Mouse (Mus musculus): Measurements from ENCODE around the gene Itsn1.

Itsn1 gene

DNA sequence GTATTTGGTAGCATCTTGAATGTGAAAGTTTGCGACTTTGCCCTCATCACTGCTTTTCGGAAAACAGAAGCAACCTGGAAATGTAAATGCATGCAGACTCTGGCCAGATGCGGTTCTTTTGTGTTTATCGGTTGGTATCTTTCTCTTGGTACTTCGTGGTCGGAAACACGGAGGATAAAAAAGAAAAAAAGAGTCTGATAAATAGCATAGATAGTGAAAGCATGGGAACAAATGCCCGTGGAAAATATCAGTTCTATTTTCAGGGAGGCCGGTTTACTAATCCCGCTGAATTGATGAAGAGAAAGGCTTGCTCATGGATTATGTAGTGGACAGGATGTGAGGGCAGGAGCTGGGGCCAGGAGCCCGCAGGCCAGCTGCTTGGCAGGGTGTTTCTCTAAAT lies 1.4 kb downstream of the Itsn1 start:
- no peak for DNase-seq (ENCODE audit: low read depth, low spot score)

DNA sequence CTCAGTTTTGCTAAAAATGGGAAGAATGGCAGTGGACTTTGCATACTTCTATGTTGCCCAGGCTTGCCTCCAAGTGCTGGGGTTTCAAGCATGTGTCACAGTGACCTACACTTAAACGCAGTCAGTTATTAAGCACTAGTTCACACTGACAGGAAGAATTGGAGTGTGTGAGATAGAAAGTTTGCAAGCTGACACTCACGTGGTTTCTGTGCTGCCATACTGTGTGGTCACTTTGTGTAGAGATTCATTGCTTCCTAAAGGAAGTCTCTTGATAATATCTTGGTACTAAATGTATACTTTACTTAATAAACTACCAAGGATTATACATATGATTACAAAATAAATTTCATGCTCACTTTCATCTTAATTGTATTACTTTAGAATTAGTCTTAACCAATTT lies 3.7 kb downstream of the Itsn1 start:
- no peak for DNase-seq (ENCODE audit: low read depth, low spot score)

DNA sequence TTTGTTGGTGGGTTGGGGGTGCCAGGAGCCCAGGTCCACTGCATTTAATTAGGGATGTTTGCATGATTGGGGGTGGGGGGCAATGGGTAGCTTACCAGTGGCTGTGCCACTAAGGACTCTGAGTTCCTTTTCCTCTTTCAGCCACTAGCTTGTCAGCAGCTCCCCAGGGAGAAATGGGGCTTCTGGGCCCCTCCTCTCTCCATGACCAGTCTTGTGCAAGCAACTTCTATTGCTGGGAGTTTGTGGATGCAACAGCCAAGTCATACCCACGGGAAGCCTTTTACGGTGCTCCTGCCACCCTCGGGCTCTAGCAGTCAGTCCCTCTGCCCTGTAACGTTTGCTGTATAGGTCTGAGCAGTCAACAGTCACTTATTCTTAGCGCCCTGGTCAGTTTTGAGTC lies 5.7 kb downstream of the Itsn1 start:
- no peak for DNase-seq (ENCODE audit: low read depth, low spot score)

DNA sequence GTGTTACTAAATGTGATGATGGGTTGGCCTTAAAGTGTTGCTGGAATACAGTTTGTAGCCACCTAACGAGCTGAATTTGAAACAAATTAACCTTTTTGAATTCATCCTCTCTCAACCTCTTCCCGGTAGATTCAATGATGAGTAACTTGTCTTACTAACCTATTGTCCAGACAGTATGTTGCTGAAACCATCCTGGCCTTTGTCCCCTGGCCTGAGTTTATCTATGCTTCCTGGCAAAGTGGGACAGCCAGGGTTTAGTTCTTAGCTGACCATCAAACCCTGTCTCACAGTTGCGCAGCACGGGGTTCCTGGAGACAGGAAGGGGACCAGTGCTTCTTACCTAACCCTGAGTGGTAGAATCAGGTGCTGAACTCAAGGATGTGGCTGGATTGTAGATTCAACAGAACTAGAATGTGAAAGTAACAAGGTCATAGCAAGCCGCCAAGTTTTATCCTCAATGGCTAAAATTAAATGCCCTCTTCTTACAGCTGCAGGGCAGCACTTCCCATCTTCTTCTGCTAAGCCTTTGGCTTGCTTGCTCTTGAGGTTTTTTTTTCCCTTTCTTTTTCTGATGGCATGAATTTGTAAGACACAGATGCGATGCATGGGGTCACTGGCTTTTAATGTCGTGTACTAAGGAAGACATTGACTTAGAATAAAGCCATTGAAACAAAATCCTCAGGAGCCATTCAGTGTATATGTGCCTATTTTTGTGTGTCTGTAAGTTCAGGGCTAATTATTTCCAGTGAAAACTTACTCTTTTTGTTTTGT lies 7.2 kb downstream of the Itsn1 start:
- DNase-seq (ENCODE audit: low read depth, low spot score): no peak

DNA sequence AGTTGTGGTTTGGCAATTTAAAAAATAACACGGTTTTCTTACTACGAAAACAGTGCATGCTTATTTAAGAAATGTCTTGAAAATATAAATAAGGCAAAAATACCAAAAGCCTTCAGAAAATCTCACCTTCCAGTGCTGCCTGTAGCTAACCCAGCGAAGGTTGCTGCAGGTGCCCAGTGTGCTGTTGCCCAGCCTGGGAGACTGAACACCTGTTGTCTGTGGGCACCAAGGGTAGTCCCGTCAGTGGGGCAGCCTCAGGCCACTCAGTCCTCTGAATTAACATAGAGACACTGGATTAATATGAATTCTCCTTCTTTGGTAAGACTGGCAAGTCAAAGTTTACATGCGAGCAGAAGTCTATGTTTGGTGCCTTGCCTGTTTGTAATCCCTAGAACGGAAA lies 9.4 kb downstream of the Itsn1 start:
- DNase-seq (ENCODE audit: low read depth, low spot score): no peak

DNA sequence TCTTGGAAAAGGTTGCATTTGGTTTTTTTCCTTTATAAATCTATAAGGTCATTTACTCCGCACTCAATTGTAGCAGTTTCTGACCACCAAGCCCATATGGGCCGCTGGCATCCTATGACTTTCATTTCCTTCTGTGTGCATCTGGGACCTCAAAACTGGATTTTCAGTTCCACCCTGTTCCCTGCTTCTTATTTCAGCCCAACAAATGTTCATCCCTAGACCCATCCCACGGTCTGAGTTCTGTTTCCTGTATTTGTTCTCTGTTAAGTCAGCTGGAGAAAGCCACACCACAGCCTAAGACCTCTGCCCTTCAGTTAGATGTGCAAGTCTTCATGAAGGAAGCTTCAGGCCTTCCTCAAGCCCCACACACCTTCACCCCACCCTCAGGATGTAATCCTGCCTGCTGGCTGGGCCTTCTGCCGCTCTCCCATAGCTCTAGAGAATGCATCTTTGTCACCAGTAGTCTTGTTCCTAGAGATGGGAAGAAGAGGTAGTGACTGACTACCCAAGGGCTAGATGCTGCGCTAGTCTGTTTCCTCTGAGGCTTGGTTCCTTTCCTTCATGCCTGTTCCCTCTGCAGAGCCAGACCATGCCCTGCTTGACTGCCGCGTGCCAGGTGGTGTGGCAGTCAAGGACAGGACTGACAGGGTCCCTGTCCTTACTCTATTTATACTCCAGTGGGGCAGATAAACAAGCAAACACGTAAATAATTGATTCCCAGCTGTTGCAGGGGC lies 11.3 kb downstream of the Itsn1 start:
- no peak for DNase-seq (ENCODE audit: low read depth, low spot score)

DNA sequence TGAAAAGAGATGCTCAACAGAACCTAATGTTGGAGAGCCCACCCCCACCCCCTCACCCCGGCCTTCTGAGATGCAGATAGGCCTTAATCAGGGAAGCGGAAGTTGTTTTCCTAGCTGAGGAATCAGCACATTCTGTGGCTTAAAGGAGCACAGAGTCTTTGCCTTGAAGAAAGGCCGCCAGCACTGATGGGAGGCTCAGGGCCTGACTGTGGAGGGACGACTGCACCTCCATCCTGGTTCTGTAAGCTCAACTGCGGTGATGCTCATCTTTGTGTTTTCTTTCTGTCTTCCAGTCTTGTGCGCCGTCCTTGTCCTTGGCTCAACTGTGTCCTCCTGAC lies 11.8 kb downstream of the Itsn1 start:
- no peak for DNase-seq (ENCODE audit: low read depth, low spot score)

DNA sequence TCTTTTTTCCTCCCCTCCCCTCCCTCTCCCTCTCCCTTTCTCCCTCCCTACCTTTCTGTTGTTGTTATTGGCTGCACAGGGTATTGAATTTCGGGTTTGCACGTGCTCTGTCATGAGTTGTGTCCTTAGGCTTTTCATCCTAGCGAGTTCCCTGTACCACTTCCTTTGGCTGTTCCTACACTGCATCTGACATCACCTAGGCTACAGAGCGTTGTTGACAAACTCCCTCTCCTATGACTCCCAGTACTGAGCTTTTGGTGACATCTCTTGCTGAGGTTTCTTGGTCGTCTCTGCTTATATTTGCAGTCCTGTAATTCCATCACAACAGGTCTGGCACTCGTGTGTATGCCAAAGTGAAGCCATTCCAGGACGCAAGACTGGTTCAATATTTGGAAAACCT lies 14.0 kb downstream of the Itsn1 start:
- no peak for DNase-seq (ENCODE audit: low read depth, low spot score)

DNA sequence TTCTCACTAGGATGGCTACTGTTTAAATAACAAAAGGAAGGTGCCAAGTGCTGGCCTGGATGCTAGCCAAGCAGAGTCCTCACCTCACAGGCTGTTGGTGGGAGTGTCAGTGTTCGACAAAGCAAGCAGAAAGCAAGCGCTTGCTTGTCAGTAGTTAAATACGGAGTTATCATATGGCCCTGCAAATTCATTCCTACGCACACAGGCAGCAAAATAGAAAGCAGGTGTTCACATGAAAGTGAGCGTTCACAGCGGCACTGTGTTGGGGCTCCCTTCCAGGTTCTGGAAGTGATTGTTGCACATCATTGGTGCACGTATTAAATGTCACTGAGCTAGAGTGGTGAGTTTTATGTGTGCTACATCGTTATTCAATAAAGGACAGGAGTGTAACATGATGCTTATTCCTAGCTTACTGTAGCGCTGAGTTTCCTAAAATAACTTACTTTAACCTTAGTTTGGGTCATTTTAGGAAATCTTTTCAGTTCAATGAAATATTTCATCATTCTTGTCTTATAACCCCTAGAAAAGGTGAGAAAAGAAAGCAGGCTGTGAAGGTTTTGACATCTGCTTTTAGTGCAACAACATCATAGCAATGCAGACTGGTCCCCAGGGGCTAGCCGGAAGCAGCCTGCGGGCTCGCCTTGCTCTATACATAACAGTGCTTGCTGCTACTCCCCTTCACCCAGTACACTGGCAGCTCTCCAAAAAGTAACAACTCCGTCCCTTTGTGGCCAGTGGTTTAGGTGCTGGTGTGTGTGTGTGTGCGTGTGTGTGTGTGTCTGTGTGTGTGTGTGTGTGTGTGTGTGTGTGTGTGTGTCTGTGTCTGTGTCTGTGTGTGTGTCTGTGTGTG lies 17.2 kb downstream of the Itsn1 start:
- DNase-seq (ENCODE audit: low read depth, low spot score): peak; percentile 80

DNA sequence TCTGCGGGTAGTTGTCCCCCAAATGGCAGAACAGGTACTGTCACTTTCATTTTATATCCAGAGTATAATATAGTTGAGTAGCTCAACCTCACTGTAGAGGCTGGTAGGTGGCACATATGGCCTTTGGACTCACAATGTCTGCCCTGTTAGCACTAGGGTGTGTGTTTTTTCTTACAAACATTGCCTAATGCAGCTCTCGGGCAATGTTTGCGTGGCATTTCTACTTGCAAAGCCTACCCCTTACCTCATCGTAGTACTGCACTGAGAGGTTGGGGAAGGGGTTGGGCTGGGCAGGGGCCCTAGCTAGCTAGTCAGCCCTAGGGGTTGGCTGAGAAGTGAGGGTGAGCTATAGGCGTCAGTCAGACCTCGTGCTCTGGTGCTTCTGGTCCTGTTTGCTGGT lies 18.5 kb downstream of the Itsn1 start:
- DNase-seq (ENCODE audit: low read depth, low spot score): no peak

DNA sequence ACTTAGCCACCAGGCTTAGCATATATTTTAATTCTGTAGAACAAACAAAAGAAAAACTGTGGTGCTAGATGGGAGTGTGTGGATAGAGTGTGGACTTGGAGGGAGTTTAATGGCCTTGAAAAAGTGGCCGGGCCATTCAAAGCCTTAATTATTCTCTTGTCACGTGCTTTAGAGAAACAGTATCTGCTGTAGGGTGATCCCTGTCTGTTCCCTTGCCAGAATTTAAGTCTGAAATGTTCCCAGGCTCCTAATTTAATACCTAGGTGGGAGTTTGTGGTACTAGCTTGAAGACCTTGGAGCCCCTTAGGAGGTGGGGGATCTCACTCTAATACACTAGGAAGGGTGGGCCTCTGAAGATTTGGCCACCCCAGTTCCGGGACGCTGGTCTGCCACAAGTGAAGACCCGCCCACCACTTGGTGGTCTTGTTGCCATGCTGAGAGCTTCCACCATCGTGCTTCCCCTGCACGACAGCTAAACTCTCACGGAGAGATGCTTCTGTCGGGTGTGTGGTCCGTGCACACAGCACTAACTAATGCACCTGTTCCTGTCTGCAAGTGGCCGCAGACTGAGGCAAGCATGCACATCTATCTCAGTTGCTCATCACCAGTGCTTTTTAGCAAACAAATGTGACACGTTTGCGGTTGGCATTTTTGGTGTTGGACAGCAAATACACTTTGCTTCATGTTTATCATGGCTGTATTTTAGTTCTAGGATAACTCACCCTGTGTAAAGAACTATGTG lies 22.7 kb downstream of the Itsn1 start:
- no peak for DNase-seq (ENCODE audit: low read depth, low spot score)

DNA sequence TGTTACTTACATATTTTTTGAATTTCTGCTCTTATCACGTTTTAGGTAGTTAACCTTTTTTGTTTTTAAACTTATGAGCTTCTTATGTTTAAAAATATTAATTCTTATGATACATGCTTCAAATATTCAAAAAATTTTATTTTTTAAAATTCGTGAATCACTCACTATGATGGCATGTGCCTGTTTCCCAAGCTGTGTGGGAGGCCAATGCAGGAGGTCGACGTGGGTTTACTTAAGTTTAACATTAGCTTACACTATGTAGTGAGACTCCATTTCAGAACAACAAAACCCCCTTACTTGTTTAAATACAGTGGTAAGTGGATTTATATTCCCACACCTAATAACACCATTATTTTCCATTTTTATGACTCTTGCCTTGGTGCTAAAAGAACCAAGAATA lies 24.5 kb downstream of the Itsn1 start:
- DNase-seq (ENCODE audit: low read depth, low spot score): no peak

DNA sequence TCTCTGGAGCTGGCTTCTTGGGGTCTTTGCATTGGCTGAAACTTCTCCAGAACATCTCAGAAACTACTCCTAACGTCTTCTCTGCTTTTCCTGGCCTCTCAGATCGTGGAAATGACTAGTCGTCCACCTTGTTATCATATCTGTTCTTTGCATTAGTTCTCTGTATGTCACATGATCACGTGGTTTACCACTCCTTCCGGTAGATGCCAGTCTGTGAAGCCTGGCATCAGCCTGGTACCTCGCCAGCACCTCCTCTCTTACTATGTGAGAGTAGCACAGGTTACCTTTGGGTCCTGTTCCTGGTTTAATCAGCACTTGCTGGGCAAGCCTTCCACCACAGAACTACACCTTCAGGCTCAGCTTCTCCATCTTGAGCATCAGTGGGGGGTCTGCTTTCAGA lies 25.9 kb downstream of the Itsn1 start:
- DNase-seq (ENCODE audit: low read depth, low spot score): no peak

DNA sequence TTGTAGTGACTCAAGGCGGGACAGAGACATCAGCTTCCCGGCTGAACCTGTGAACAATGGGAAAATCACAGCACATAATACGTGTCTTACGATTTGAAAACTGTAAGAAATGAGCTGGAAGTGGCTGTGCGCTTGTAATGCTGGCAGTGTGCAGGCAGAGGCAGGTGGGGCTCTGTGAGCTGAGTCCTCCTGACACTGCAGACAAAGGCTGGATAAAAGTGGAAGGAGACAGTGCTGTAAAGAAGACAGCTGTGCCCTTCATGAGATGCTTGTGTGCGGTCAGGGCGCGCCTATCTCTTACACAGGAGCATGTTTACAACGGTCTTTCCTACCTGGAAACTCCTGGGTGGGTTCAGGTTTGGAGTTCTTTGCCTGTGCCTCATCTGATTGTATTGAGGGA lies 32.1 kb downstream of the Itsn1 start:
- DNase-seq (ENCODE audit: low read depth, low spot score): no peak

DNA sequence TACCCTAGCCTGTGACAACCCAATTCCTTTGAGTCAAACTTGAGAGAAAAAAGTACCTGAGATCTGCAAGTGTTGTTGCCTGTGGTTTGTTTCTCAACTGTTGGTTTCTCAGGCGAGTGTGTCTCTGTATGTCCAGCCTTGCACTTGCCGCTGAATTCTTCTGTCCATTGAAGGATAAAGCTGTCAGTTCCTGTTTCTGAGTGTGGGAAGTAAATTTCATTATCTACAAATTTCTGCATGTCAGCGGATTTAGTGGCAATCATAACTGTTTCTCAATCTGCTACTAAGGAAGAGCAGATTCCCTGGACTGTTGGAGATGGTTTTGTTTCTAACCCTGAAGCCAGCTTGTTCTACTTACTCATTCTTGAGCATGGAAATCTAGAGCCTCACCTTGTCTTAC lies 32.7 kb downstream of the Itsn1 start:
- no peak for DNase-seq (ENCODE audit: low read depth, low spot score)

DNA sequence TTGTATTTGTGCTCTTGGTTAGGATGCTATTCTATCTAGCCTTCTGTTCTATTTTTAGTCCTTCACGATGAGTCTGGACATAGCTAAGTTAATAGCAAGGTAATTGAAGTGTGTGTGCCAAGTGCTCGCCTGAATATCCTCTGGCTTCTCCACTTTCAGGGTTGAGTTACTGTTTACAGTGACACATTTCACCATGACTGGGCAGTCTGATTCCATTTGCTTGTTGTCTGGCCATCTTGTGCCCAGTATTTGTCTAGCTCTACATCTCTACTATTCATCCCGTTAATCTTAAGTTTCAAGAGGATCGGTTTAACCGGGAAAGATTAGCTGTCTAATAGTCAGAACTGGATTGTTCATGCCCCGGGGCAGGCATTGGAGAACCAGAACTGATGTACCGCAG lies 33.4 kb downstream of the Itsn1 start:
- DNase-seq (ENCODE audit: low read depth, low spot score): no peak

DNA sequence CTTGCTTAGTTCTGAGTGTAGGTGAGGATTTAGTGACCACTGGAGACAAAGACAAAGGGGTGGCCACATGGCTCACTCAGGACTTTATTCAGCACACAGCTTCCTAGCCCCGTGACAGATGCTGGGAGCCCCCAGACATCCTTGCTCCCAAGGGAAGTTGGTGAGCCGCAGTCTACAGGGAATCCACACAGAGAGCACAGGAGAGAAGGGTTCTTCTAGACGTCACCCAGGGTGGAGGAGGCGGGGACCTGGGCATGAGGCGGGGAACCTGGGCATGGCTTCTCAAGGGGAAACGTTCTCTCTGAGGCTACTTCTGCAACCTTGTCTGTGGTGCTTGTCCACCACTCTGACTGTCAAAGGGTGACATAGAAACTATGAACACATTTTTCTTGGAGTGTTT lies 34.9 kb downstream of the Itsn1 start:
- no peak for DNase-seq (ENCODE audit: low read depth, low spot score)

DNA sequence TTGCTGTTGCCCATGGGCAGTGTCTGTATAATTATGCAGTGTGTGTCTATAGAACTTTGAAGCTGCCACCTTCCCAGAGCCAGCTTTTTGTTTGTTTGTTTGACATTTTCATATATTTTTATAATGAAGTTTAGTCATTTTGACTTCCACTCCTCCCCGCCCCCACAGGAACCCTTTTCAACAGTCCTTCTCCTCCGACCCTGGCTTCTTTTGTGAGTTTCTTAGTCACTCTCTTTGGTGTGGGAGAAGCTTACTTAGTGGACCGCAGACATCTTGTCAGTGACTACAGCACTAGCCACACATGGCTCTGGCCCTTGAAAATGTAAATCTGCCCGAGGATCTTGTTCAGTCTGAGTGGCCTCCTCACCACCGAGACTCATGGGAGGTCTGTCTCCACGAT lies 35.3 kb downstream of the Itsn1 start:
- no peak for DNase-seq (ENCODE audit: low read depth, low spot score)

DNA sequence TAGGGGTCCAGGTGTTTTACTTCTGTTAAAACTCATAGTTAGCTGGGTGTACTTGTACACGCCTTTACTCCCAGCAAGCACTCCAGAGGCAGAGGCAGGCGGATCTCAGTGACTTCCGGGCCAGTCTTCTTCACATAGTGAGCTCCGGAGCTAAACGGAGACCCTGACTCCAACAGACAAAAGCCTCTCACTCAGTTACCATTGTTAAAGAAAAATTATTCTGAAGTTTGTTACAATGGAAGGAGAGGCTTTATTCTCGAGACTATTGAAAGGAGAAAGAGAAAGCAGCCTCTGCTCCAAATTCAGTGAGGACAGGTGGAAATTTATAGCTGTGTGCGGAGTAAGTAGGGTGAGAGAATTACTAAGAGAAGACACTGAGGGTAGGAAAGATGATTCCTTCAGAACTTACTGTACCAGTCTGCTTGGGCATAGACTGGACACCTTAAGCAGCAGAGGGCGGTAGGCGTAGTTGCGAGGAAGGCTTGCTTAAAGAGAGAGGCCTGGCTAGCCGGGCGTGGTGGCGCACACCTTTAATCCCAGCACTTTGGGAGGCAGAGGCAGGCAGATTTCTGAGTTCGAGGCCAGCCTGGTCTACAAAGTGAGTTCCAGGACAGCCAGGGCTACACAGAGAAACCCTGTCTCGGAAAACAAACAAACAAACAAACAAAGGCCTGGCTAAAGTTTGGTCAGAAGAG lies 36.2 kb downstream of the Itsn1 start:
- no peak for DNase-seq (ENCODE audit: low read depth, low spot score)

DNA sequence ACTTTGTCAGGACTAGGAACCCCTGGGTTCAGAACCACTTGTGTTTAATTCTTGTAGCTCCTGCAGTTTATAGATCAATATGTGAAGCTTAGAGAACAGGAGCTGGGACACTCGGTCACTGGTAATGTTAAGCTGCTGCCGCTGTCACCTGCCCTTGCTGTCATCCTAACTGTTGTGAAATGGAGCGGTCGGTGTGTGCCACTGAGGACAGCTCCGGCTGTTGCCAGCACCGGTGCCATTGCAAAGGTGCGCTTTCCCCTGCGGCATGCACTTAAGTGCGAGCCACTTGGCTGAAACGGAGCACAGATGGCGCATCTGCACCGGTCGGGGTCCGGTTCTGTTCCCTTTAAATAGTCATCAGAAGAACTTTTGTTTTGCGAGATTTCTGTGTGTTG lies 36.7 kb downstream of the Itsn1 start:
- DNase-seq (ENCODE audit: low read depth, low spot score): no peak

DNA sequence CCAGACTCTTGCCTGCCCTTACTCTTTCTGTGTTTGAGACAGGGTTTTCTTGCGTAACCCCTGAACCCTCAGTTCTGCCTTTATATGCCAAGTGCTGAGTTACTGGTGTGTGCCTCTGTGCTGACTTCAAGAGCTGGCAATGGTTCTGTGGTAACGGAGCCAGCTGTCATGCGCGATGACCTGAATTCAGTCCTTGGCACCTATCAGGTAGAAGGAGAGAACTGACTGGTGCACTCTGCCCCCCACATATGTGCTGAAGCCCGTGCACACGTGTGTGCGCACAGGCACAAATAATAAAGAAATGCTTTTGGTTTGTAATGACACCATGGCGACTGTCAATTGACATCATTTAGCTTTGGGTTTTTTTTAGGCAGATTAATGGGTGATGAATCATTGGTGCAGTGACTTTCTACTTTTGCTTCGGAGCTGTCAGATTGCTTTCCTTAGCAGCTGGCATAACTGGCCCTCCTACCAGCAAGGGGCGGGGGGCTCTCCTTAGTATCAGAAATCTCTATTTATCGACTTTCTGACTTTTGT lies 38.2 kb downstream of the Itsn1 start:
- DNase-seq (ENCODE audit: low read depth, low spot score): no peak
